Mouse (Mus musculus) left cerebral cortex, postnatal 10 days (tissue): ENCODE measurements around the gene Phkg2. TPM values are rescaled to one million over a fixed set of nuclear protein-coding genes. Genes with fewer than 3 reads are reported as not detected.

Experiments
- total RNA-seq, 2 experiments: library from RNA; stranded (reverse); gene quantifications; 2 replicates each; pipeline ENCODE4 v1.2.3; 2021

Phkg2 gene
- total RNA-seq, 2 experiments from 2014 or later, result 71.4 to 76.7 TPM

Other genes with a start within 250 kb of the Phkg2 start
- 10 to 100 TPM; 13.2 to 14.2 TPM for gene Zfp768, start 227.8 kb upstream of the Phkg2 start, total RNA-seq
- gene Zfp747, start 197.3 kb upstream of the Phkg2 start, total RNA-seq, result 1 to 10 TPM; 7.2 to 7.8 TPM
- gene 9130019O22Rik, start 186.2 kb upstream of the Phkg2 start, total RNA-seq, result 1 to 10 TPM; 2.8 to 3.1 TPM
- gene E430018J23Rik, start 179.7 kb upstream of the Phkg2 start, total RNA-seq, result 1 to 10 TPM; 6.1 to 6.6 TPM
- gene Zfp764, start 166.5 kb upstream of the Phkg2 start, total RNA-seq, result 1 to 10 TPM; 3.6 to 4.7 TPM
- gene Zfp688, start 151.3 kb upstream of the Phkg2 start, total RNA-seq, result 10 to 100 TPM; 11.4 to 14.1 TPM
- 1 to 10 TPM; 6.3 to 6.8 TPM for gene Zfp689, start 124.2 kb upstream of the Phkg2 start, total RNA-seq
- gene Prr14, start 113.7 kb upstream of the Phkg2 start, total RNA-seq, result 10 to 100 TPM; 31.9 to 33.1 TPM
- gene Fbrs, start 94.1 kb upstream of the Phkg2 start, total RNA-seq, result 10 to 100 TPM; 58.5 to 60.3 TPM
- 100 to 1,000 TPM; 101 to 108 TPM for gene Srcap, start 61.4 kb upstream of the Phkg2 start, total RNA-seq
- 1 to 10 TPM; 8.6 to 8.7 TPM for gene Gm42715, start 53.8 kb upstream of the Phkg2 start, total RNA-seq
- 1 to 10 TPM; 1.8 to 4.9 TPM for gene Tmem265, start 11.9 kb upstream of the Phkg2 start, total RNA-seq
- gene Ccdc189, start 15.3 kb downstream of the Phkg2 start, total RNA-seq, result 1 to 10 TPM; 8.1 to 8.3 TPM
- 10 to 100 TPM; 63.8 to 64.1 TPM for gene Rnf40, start 15.4 kb downstream of the Phkg2 start, total RNA-seq
- gene Zfp629, start 42.5 kb downstream of the Phkg2 start, total RNA-seq, result 10 to 100 TPM; 22.3 to 29.8 TPM
- gene Bcl7c, start 135.6 kb downstream of the Phkg2 start, total RNA-seq, result 10 to 100 TPM; 55.1 to 55.9 TPM
- 1 to 10 TPM; 2.9 to 4.5 TPM for gene Ctf1, start 139.4 kb downstream of the Phkg2 start, total RNA-seq
- not detected for gene Ctf2, start 158.8 kb downstream of the Phkg2 start, total RNA-seq
- 100 to 1,000 TPM in 1 of 2 experiments, 10 to 100 TPM in 1; 99.3 to 107 TPM for gene Fbxl19, start 171.2 kb downstream of the Phkg2 start, total RNA-seq
- gene Orai3, start 196.5 kb downstream of the Phkg2 start, total RNA-seq, result 10 to 100 TPM; 17.4 to 19.6 TPM
- gene Setd1a, start 203.3 kb downstream of the Phkg2 start, total RNA-seq, result 10 to 100 TPM; 35.0 to 40.9 TPM
- gene Gm49388, start 212.3 kb downstream of the Phkg2 start, total RNA-seq, result 1 to 10 TPM; 3.0 to 4.7 TPM
- gene Hsd3b7, start 227.3 kb downstream of the Phkg2 start, total RNA-seq, result 1 to 10 TPM; 2.4 to 4.5 TPM